Mouse (Mus musculus) T-helper 2 cell (primary cell): ENCODE data around the gene Sectm1b.
"Not testable (repeated sequence)": the region's sequence is repeated elsewhere in the genome, so short reads cannot be mapped to it uniquely, and the experiment has no call there.

Source experiments
- in situ Hi-C: fragments of 300-600 bp; cut with MboI, MseI; formaldehyde crosslinking; loops from one replicate; pipeline ENCODE4 v1.15.1; 2025; ENCODE audit warnings: high pct_unique_total_duplicates

Sectm1b gene

DNA sequence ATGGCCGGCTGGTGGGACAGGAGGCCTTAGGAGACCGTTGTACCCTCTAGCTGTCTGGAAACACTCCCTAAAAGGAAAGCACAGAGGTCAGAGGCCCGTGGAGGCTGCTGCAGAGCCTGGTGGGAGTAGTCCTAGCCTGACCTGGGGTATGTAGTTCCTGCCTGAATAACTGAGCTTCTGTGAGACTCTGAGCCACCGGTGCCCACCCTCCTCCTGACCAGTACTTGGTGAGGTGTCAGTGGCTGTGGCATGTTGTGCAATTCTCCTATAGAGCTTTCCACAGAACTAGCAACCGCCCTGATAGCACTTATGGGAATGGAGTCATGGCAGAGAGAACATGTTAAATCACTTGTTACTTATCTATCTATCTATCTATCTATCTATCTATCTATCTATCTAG lies 12.3 kb upstream of the Sectm1b start:
- in situ Hi-C loops, result no loop called here

GRCm38 (mm10) chr11:121069662-121070061 lies 6.3 kb upstream of the Sectm1b start:
- in situ Hi-C loops, result not testable (repeated sequence)

- in situ Hi-C loops, result no loop called here
Observed at GRCm38 (mm10) chr11:121067895-121068294, 4.5 kb upstream of the Sectm1b start.

GRCm38 (mm10) chr11:121064197-121064596 lies 828 bp upstream of the Sectm1b start:
- in situ Hi-C loops, result no loop called here

- in situ Hi-C loops, result no loop called here
Observed at GRCm38 (mm10) chr11:121061615-121062014, 1.8 kb downstream of the Sectm1b start.

DNA sequence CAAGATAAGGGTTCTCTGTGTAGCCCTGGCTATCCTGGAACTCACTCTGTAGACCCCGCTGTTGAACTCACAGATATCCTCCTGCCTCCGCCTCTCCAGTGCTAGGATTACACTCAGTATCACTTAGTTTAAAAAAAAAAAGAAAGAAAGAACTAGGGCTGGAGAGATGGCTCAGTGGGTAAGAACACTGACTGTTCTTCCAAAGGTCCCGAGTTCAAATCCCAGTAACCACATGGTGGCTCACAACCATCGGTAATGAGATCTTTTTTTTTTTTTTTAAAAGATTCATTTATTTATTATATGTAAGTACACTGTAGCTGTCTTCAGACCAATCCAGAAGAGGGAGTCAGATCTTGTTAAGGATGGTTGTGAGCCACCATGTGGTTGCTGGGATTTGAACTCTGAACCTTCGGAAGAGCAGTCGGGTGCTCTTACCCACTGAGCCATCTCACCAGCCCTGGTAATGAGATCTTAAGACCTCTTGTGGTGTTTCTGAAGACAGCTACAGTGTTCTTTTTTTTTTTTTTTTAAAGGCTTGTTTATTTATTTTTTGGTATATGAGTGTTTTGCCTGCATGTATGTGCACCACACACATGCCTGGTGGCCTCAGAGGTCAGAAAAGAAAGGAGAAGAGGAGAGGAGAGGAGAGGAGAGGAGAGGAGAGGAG lies 2.8 kb downstream of the Sectm1b start:
- in situ Hi-C loops, result not testable (repeated sequence)

DNA sequence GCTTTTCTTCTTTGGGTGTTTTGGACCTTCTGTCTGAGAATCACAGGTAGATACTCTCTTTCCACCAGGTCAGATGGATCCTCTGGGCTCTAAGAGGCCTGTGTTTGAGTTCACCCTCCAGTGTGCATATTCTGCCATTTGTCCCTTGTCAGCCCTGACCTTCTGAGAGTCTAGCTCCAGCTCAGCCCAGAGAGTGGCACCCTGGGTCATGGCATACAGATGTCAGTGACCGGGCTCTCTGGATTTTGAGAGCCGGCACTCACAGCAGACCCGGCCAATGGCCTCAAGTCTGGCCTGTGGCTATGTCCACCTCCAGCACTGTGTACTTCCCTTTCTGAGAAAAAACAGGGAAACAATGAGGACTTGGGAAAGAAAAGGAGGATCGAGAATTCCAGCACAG lies 3.9 kb downstream of the Sectm1b start:
- in situ Hi-C loops, result no loop called here

DNA sequence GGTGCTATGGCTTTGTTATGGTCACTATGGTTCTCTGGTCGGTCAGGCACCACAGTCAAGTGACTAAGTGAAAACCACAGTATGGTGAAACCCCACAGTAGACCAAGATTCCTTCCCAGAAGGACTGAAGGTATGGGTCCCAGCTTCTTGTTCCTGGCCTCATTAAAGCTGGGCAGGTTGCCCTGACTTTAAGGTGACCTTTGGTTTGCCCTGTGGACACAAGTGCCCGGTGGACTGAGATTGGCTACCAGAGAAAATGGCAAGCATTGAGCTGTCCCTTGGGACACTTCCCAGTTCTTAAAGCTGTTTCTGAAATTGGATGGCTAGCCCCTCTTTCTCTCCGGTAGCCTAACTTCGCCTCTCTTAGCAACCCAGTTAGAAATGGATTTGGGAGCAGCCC lies 4.4 kb downstream of the Sectm1b start:
- in situ Hi-C loops, result no loop called here

DNA sequence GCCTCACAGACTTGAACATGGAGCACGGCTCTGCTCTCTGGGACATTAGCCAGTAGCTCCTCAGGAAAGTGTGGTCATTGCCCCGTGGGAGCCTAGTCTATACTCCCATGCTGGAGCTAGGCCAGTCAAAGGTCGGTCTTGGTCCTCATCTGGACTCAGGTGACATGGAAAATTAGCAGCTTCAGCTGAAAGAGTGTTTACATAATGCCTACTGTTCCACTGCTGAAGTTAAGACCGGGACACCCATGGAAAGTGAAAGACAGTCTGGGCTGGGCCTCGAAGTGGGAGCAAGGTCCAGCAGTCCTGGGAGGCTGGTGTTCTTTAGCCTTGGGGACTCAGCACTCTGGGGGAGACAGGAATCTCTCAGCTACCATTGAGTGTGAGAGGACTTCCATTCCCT lies 5.2 kb downstream of the Sectm1b start:
- in situ Hi-C loops, result no loop called here

GRCm38 (mm10) chr11:121056536-121057236 lies 6.7 kb downstream of the Sectm1b start:
- in situ Hi-C loops, result no loop called here

- in situ Hi-C loops, result no loop called here
Observed at GRCm38 (mm10) chr11:121053536-121053935, 9.8 kb downstream of the Sectm1b start.

DNA sequence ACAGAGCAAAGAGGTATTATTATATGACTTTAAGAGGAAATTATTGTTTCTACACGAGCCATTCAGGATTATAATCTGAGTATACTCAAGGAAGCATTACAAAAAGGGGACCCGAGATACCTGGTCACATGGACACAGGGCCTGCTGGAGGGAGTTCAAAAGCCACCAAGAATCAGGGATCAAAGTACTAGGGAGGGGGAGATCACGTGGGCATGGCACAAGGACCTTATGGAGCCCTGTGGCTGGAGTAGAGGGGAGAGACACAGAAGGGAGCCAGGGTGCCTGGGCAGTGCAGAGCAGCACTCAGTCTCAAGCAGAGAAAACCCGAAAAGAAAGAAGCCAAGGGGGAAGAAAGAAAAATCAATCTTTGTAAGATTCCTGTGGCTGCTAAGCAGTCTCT lies 11.0 kb downstream of the Sectm1b start:
- in situ Hi-C loops, result no loop called here

GRCm38 (mm10) chr11:121051793-121052192 lies 11.6 kb downstream of the Sectm1b start:
- in situ Hi-C loops, result no loop called here

DNA sequence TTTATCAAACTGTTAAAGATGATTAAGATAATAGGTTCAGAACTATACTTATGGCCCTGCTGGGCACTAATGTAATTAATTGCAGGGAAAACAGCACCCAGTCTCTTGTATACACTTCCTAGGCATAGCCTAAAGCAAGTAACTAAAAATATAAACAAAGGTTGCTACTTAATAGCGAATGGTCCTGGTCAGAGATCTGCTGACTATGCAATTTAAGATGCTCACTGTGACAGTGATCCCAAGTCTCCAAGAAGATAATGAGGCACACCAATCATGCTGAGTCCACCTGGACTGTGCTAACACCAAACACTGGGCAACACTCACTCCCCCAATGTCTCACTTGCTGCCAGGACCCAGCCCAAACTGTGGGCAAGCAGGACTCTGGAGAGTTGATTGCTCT lies 13.5 kb downstream of the Sectm1b start:
- in situ Hi-C loops, result no loop called here

GRCm38 (mm10) chr11:121047826-121048399 lies 15.5 kb downstream of the Sectm1b start:
- in situ Hi-C loops, result no loop called here

DNA sequence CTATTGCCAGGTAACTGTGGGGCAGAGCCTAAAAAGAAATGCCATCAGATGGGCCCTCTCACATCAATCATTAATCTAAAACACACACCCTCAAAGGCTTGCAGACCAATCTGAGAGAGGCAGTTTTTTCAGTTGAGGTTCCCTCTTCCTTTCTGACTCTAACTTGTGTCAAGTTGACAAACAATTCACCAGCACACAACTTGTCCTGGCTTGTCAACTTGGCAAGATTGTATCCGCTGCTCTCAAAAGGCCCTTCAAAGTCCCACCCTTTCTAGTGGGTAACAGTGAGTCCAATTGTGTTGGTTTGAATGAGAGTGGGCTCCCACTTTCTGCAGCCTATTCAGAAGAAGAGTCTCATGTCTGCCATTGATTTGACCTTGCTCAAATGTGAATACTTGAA lies 18.1 kb downstream of the Sectm1b start:
- in situ Hi-C loops, result no loop called here

GRCm38 (mm10) chr11:121043025-121043424 lies 20.3 kb downstream of the Sectm1b start:
- in situ Hi-C loops, result not testable (repeated sequence)

DNA sequence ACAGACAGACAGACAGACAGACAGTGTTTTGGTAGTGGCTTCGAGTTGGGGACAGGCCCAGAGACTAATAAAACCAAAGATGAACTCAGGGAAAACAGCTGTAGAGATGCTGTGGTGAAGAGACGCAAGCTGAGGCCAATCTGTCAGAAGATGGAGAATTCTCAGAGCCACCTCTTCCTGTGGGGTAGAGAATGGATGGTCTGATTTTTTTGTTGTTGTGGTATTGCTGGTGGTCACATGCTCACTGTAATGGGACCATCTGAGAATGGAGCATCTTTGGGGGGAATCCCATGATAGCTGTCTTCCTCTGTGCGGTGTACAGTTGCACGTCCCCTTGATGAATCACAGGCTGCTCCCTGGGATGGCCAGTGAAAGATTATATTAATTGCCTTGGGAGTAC lies 20.9 kb downstream of the Sectm1b start:
- in situ Hi-C loops, result no loop called here

- in situ Hi-C loops, result no loop called here
Observed at GRCm38 (mm10) chr11:121041636-121042035, 21.7 kb downstream of the Sectm1b start.

DNA sequence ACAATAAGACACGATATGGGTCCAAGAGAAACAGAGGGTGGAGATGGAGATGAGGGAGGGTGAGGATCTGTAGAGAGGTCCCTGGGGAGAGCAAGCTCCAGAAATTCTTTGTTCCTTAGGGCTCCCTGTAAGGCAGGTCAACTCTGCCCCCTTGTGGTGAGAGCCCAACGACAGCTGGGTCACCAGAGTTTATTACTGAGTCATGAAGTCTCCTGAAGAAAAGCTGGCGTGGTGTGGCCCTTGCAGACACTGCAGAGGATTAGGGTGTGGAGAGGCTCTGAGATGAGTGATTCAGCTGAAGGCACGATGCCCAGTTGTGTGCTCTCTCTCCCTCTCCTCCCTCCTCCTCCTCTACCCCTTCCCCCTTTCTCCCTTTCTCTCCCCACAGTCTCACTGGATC lies 22.2 kb downstream of the Sectm1b start:
- in situ Hi-C loops, result no loop called here

DNA sequence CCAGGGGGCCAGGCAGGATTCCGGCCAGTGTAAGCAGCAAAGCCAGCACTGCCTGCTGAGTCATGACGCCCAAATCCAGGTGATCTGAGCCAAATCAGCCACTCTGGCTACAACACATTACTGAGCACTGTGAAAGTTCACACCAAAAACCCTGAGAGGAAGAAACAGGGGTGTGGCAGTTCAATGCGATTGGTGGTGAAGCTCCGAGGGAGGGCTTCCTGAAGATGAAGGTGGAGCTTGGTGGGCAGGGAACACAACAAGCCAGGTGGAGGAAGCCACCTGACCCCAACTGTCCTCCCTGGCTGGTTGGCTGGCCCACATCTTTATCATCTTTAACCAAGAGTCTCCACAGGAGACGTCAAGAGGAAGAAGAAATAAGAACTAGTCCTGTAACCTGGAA lies 24.1 kb downstream of the Sectm1b start, which contains the start of gene Cd7:
Cd7 (minus strand) TSS at position 117 of the 400 bp plus-strand sequence.
- in situ Hi-C loops, result loop anchor here (5.0 kb wide), 1 partner anchor 87 kb away; no protein-coding TSS in a partner anchor

- in situ Hi-C loops, result loop anchor here (5.0 kb wide), 1 partner anchor 86 kb away; no protein-coding TSS in a partner anchor
Observed at GRCm38 (mm10) chr11:121038366-121039240, 24.8 kb downstream of the Sectm1b start.
